ENCODE assay signal across 29 mouse cellular contexts in genomic region chr19:43789817-43790216, GRCm38 (mm10). TPM values are rescaled to one million over a fixed set of nuclear protein-coding genes. Genes with fewer than 3 reads are reported as not detected.
"Had no signal": no experiment of that assay in that cellular context is flagged by ENCODE, and none has a peak within 500 bp of the region (broad histone marks: within the 10 kb centered on the region; RNA-seq: fewer than 3 reads in every experiment).

No protein-coding gene starts in this region.

- ATAC-seq: hindbrain, postnatal 0 days had no signal

- H3K4me2 ChIP-seq: heart, embryonic 11.5 days; heart, embryonic 13.5 days; heart, embryonic 15.5 days; hindbrain, embryonic 13.5 days; hindbrain, embryonic 15.5 days; kidney, embryonic 15.5 days; limb, embryonic 13.5 days; limb, embryonic 15.5 days; liver, embryonic 11.5 days had no signal

- DNase-seq: gastrocnemius, adult 2 months; gastrocnemius, postnatal 10 days; gastrocnemius, postnatal 25 days; heart, adult 11 months; heart, adult 2 months; heart, postnatal 14 days; heart, postnatal 36 days; kidney, adult 11 months; kidney, adult 2 months; kidney, adult 9 months; kidney, postnatal 14 days; kidney, postnatal 36 days; layer of hippocampus, adult 9-11 months; layer of hippocampus, postnatal 36 days; left cerebral cortex, postnatal 4 days had no signal

- H3K36me3 ChIP-seq: heart, embryonic 13.5 days; heart, embryonic 15.5 days; hindbrain, embryonic 13.5 days; hindbrain, embryonic 15.5 days; kidney, embryonic 15.5 days; limb, embryonic 13.5 days; limb, embryonic 15.5 days had no signal

- H3K27ac ChIP-seq: gastrocnemius, adult 2 months; heart, adult 2 months; heart, embryonic 13.5 days; heart, embryonic 15.5 days; hindbrain, embryonic 13.5 days; hindbrain, embryonic 15.5 days; hindbrain, postnatal 0 days; kidney, embryonic 15.5 days; kidney, postnatal 0 days; limb, embryonic 13.5 days; limb, embryonic 15.5 days; liver, embryonic 14.5 days had no signal

- H3K4me1 ChIP-seq: heart, embryonic 13.5 days; heart, embryonic 15.5 days; hindbrain, embryonic 13.5 days; hindbrain, embryonic 15.5 days; kidney, embryonic 15.5 days; limb, embryonic 13.5 days; limb, embryonic 15.5 days had no signal

- H3K9me3 ChIP-seq: heart, embryonic 13.5 days; heart, embryonic 15.5 days; hindbrain, embryonic 13.5 days; hindbrain, embryonic 15.5 days; kidney, embryonic 15.5 days; limb, embryonic 13.5 days; limb, embryonic 15.5 days had no signal

- H3K27me3 ChIP-seq: heart, embryonic 15.5 days; hindbrain, embryonic 13.5 days; hindbrain, embryonic 15.5 days; kidney, embryonic 15.5 days; limb, embryonic 13.5 days; limb, embryonic 15.5 days had no signal

- H3K4me3 ChIP-seq: gastrocnemius, adult 2 months; heart, adult 2 months; heart, embryonic 13.5 days; heart, embryonic 15.5 days; hindbrain, embryonic 13.5 days; hindbrain, embryonic 15.5 days; kidney, embryonic 15.5 days; limb, embryonic 13.5 days; limb, embryonic 15.5 days had no signal

- H3K9ac ChIP-seq: heart, embryonic 13.5 days; heart, embryonic 15.5 days; hindbrain, embryonic 13.5 days; hindbrain, embryonic 15.5 days; kidney, embryonic 15.5 days; limb, embryonic 13.5 days; limb, embryonic 15.5 days; liver, embryonic 14.5 days had no signal

RNA-seq across cellular contexts. Expression of gene Abcc2, which starts 7.8 kb away (rescaled TPM):
- total RNA-seq: gastrocnemius, adult 2 months; gastrocnemius, postnatal 25 days; heart, adult 2 months; heart, postnatal 14 days; heart, postnatal 36 days; hematopoietic stem cell, adult 5-6 weeks; layer of hippocampus, postnatal 36 days had no signal
- polyA plus RNA-seq: heart, embryonic 13.5 days; heart, postnatal 0 days had no signal
